Mouse (Mus musculus): ENCODE measurements around the gene Inhba. TPM values are rescaled to one million over a fixed set of nuclear protein-coding genes. Genes with fewer than 3 reads are reported as not detected.
A peak's percentile ranks its signal among the peaks of the same experiment; 100 is the strongest.

Gene Inhba
- polyA plus RNA-seq (2014; fragmentation: Nextera tagmentation; extraction: Ambion mirVana), result 1.1 and 2.0 TPM in 2 replicates

DNA sequence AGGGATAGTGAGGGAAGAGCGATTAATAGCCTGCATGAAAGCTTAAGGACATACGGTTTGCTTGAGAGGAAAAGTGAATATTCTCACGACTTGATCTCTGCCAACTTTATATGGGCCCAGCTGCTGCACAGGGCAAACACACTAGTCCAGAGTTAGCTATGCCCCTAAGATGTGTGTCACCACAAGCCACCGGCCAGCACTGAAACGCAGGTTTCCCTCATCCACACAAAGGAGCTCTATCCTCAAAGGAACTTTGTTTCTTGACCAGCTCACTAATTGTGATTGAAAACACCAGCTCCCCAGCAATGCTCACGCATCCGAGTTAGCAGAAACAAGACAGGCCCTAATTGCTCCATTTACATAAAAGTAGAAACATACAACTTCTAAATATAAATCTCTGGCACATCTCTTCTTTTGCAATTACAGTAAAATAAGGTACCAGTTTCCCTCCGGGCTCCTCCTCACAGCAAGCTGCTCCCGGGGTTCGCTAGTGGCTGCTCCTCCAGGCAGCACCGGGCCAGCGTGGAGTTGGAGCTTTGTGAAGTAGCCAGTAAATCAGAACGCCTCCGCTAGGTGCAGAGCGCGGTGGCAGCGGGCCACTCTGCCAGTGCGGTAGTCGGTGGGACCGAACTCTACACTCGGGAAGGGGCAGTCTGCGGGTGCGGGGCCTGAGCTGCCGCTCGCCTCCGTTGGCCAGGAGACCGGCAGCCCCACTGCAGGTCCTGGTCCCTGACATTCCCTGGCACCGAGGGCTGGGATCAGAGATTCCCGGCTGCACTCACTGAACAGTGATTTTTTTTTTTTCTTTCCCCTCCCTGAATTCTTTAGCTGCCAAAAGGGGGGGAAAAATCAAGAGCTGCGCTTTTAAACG lies at the start of gene Inhba:
TSS of gene Inhba (plus strand) at position 480 of the 871 bp plus-strand sequence.
- peak within 1 kb of the TSS; percentile 43 for H3K4me3 ChIP-seq (ENCODE audit: low read depth, low read length)
- peak; percentile 63 for DNase-seq (ENCODE audit: low spot score)
- peaks cover 7% of the 10 kb centered on the region; the same call in 1 of the 2 replicates for H3K4me1 ChIP-seq (ENCODE audit: control insufficient read depth, insufficient read depth, low read length)
- peak within 1 kb of the TSS; percentile 60 for H3K9ac ChIP-seq (ENCODE audit: low read length)
- H3K9me3 ChIP-seq (replicated peaks; ENCODE audit: control insufficient read depth, low read length), result no peaks in the 10 kb centered on the region
- peaks cover 15% of the 10 kb centered on the region for H3K27me3 ChIP-seq (replicated peaks; ENCODE audit: control insufficient read depth, insufficient read depth, low read length)
- 2% methylated on average over 31 of the region's 31 CpGs for WGBS
- H3K4me2 ChIP-seq (ENCODE audit: low read length), result peak within 1 kb of the TSS; percentile 90
- peak; percentile 79 for ATAC-seq
- H3K36me3 ChIP-seq (ENCODE audit: control insufficient read depth, insufficient read depth, low read length), result no peaks in the 10 kb centered on the region
- H3K27ac ChIP-seq (ENCODE audit: low read depth, low read length), result no peak within 1 kb of the TSS; the same call in 1 of the 2 replicates

DNA sequence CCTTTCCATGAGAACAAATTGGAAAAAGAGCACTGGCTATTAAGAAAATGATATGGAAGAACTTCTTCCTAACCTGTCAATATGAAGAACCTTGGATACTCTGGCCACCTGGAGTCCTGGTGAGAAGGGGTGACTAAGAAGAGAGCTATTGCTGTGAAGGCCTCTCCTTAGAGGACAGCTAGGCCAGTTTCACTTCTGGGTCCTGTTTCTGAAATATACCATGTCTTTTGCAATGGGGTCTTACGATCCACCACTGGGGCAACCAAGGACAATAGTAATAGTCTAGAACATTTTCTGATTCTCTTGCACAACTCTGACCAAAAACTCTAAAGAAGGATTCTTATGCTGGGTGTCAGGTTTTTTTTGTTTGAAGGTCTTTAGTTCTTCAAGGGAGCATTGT lies 35.1 kb upstream of the Inhba start:
- no peak for ATAC-seq
- no peaks in the 10 kb centered on the region for H3K36me3 ChIP-seq (ENCODE audit: control insufficient read depth, insufficient read depth, low read length)

DNA sequence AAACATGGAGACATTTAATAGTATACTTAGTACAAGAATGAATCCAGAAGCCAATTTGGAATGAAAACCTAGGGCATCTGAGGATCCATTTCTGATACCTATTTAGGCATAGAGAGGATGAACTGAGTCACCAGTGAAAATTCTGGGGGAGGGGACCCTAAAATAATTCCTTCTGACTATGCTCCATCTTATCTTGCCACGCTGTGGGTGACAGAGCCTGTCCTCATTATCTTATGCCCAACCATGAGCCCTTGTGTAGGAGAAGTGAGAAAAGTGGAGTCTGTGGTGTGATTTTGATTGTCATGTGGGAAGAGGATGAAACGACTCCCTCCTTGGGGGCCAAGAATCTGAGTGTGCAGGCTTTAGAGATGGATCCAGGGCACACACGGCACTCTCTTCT lies 32.1 kb upstream of the Inhba start:
- no peak overlapping the region for H3K4me3 ChIP-seq (ENCODE audit: low read depth, low read length)
- 65% methylated on average over 3 of the region's 3 CpGs for WGBS

More for the DNA sequence above, 35.1 kb upstream of the Inhba start:
- Histone ChIP-seq H3K4me1 (ENCODE audit: control insufficient read depth, insufficient read depth, low read length) (no peaks in the 10 kb centered on the region), H3K4me3 (ENCODE audit: low read depth, low read length) (no peak overlapping the region), H3K27me3 (replicated peaks; ENCODE audit: control insufficient read depth, insufficient read depth, low read length) (no peaks in the 10 kb centered on the region), H3K9ac (ENCODE audit: low read length) (no peak overlapping the region), H3K4me2 (ENCODE audit: low read length) (no peak overlapping the region), H3K9me3 (replicated peaks; ENCODE audit: control insufficient read depth, low read length) (no peaks in the 10 kb centered on the region), H3K27ac (ENCODE audit: low read depth, low read length) (no peak overlapping the region)
- DNase-seq (ENCODE audit: low spot score), result no peak
- WGBS, result 96% methylated on average over 1 of the region's 1 CpGs

DNA sequence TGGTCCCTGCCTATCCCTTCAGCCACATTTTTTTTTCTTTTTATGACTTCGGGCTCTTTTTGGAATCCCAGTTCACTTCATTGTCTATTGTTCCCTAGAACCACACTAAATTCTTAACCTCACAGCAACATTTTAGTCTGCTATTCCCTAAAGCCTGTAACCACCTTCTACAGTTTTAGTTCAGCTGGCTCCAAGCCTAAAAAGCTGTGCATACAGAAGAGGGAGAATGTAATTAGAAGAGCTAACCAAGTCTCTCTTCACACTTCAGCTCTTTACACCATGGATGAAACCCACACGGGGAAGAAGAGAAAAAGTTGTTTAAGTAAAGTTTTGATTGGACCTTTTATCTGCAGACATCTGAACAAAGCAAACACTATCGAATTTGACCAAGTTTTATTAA lies 29.6 kb upstream of the Inhba start:
- H3K4me2 ChIP-seq (ENCODE audit: low read length), result no peak overlapping the region
- H3K4me3 ChIP-seq (ENCODE audit: low read depth, low read length), result no peak overlapping the region
- no peaks in the 10 kb centered on the region for H3K9me3 ChIP-seq (replicated peaks; ENCODE audit: control insufficient read depth, low read length)
- 71% methylated on average over 3 of the region's 3 CpGs for WGBS
- no peak overlapping the region for H3K9ac ChIP-seq (ENCODE audit: low read length)
- ATAC-seq (no peak), DNase-seq (ENCODE audit: low spot score) (no peak)
- no peak overlapping the region for H3K27ac ChIP-seq (ENCODE audit: low read depth, low read length)
- H3K27me3 ChIP-seq (replicated peaks; ENCODE audit: control insufficient read depth, insufficient read depth, low read length), result no peaks in the 10 kb centered on the region
- H3K4me1 ChIP-seq (ENCODE audit: control insufficient read depth, insufficient read depth, low read length), result no peaks in the 10 kb centered on the region
- H3K36me3 ChIP-seq (ENCODE audit: control insufficient read depth, insufficient read depth, low read length), result no peaks in the 10 kb centered on the region

More for the DNA sequence above, 32.1 kb upstream of the Inhba start:
- H3K36me3 ChIP-seq (ENCODE audit: control insufficient read depth, insufficient read depth, low read length), result no peaks in the 10 kb centered on the region
- H3K27me3 ChIP-seq (replicated peaks; ENCODE audit: control insufficient read depth, insufficient read depth, low read length), result no peaks in the 10 kb centered on the region
- ATAC-seq, result no peak
- H3K4me2 ChIP-seq (ENCODE audit: low read length), result no peak overlapping the region
- no peak for DNase-seq (ENCODE audit: low spot score)
- no peak overlapping the region for H3K9ac ChIP-seq (ENCODE audit: low read length)
- H3K27ac ChIP-seq (ENCODE audit: low read depth, low read length), result no peak overlapping the region
- no peaks in the 10 kb centered on the region for H3K9me3 ChIP-seq (replicated peaks; ENCODE audit: control insufficient read depth, low read length)
- H3K4me1 ChIP-seq (ENCODE audit: control insufficient read depth, insufficient read depth, low read length), result no peaks in the 10 kb centered on the region

DNA sequence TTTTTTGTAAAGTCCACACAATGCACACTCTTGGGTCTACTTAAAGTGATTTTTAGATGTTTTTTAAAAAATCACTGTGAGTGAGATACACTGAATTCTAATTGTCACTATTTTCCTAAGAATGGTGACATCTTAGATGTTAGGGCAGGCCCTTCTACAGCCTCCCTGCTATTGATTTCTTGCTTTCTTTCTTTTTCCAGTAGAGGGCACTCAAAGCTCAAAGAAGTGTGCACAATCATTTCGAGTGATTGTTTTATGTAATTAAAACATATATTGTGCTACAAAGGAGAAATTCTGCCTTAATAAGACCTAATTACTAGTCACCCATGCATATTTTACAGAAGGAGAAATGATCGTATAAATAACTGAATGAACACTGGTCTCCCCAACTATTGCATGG lies 25.9 kb upstream of the Inhba start:
- Histone ChIP-seq H3K27ac (ENCODE audit: low read depth, low read length) (no peak overlapping the region), H3K4me2 (ENCODE audit: low read length) (no peak overlapping the region), H3K9me3 (replicated peaks; ENCODE audit: control insufficient read depth, low read length) (no peaks in the 10 kb centered on the region), H3K4me3 (ENCODE audit: low read depth, low read length) (no peak overlapping the region), H3K4me1 (ENCODE audit: control insufficient read depth, insufficient read depth, low read length) (no peaks in the 10 kb centered on the region), H3K27me3 (replicated peaks; ENCODE audit: control insufficient read depth, insufficient read depth, low read length) (no peaks in the 10 kb centered on the region), H3K36me3 (ENCODE audit: control insufficient read depth, insufficient read depth, low read length) (no peaks in the 10 kb centered on the region), H3K9ac (ENCODE audit: low read length) (no peak overlapping the region)
- WGBS, result 70% methylated on average over 2 of the region's 2 CpGs
- DNase-seq (ENCODE audit: low spot score) (peak; percentile 54), ATAC-seq (no peak)

DNA sequence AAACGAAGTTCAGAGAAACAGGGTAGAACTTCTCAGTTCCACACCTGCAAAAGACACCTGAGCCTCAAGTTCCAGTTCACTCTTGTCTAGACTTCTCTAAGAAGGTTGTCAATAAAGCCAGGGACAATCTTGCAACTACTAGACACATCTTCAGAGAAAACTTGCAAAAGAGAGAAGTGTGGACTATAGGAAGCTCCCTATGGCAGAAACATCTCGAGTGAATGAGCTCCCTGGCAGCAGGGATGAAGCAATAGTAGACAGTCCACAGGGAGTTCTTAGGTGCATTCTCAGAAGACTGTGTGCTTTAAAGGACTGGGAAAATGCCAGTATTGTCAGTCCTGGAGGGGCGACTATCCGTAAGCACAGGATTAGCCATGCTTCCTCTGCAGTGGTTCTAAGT lies 25.5 kb upstream of the Inhba start:
- no peak overlapping the region for H3K4me2 ChIP-seq (ENCODE audit: low read length)
- no peak overlapping the region for H3K9ac ChIP-seq (ENCODE audit: low read length)
- H3K27ac ChIP-seq (ENCODE audit: low read depth, low read length), result no peak overlapping the region
- no peaks in the 10 kb centered on the region for H3K4me1 ChIP-seq (ENCODE audit: control insufficient read depth, insufficient read depth, low read length)
- no peaks in the 10 kb centered on the region for H3K27me3 ChIP-seq (replicated peaks; ENCODE audit: control insufficient read depth, insufficient read depth, low read length)
- WGBS, result 89% methylated on average over 4 of the region's 4 CpGs
- H3K36me3 ChIP-seq (ENCODE audit: control insufficient read depth, insufficient read depth, low read length), result no peaks in the 10 kb centered on the region
- H3K4me3 ChIP-seq (ENCODE audit: low read depth, low read length), result no peak overlapping the region
- no peak for DNase-seq (ENCODE audit: low spot score)
- no peak for ATAC-seq
- no peaks in the 10 kb centered on the region for H3K9me3 ChIP-seq (replicated peaks; ENCODE audit: control insufficient read depth, low read length)

DNA sequence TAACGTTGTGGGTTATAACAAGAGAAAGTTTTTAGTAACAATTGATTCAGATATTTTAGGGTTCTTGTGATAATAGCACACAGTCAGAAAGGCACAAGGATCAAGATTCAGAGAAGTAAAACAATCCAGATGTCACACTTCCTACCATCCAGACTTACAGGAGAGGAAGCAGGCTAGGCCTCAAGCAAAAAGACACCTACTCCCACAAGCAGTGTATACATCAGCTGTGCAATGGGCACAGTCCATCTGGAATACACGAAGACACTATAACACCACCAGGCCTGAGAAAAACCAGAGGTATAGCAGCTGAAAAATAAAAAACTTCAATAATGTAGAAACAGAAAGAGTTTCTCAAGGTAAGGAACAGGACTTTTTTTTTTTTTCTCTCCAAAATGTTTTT lies 16.3 kb upstream of the Inhba start:
- Histone ChIP-seq H3K36me3 (ENCODE audit: control insufficient read depth, insufficient read depth, low read length) (no peaks in the 10 kb centered on the region), H3K4me2 (ENCODE audit: low read length) (no peak overlapping the region), H3K4me1 (ENCODE audit: control insufficient read depth, insufficient read depth, low read length) (no peaks in the 10 kb centered on the region), H3K9ac (ENCODE audit: low read length) (no peak overlapping the region), H3K4me3 (ENCODE audit: low read depth, low read length) (no peak overlapping the region), H3K27me3 (replicated peaks; ENCODE audit: control insufficient read depth, insufficient read depth, low read length) (no peaks in the 10 kb centered on the region), H3K9me3 (replicated peaks; ENCODE audit: control insufficient read depth, low read length) (no peaks in the 10 kb centered on the region), H3K27ac (ENCODE audit: low read depth, low read length) (no peak overlapping the region)
- DNase-seq (ENCODE audit: low spot score) (no peak), ATAC-seq (no peak)
- WGBS, result 80% methylated on average over 2 of the region's 2 CpGs

DNA sequence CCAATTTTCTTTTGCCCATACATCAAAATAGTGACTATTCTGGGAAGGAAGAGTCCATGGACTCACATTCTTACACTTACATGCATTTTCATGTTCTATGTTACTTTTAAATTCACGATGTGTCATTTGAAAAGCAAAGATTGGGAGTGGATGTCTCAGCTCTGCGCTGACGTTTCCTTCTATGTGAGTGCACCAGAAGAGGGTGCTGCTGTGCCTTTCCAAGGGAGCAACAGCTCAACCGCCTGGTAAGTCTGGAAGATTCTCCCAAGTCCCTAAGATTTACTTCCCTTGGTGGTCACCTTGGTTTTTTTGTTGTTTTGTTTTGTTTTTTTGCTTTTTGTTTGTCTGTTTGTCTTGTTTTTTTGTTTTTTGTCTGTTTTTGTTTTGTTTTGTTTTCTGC lies 6.1 kb upstream of the Inhba start:
- DNase-seq (ENCODE audit: low spot score), result peak; percentile 79
- no peak overlapping the region for H3K9ac ChIP-seq (ENCODE audit: low read length)
- H3K27me3 ChIP-seq (replicated peaks; ENCODE audit: control insufficient read depth, insufficient read depth, low read length), result no peaks in the 10 kb centered on the region
- no peaks in the 10 kb centered on the region for H3K4me1 ChIP-seq (ENCODE audit: control insufficient read depth, insufficient read depth, low read length)
- peak; percentile 80; the same call in 1 of the 2 replicates for ATAC-seq
- 13% methylated on average over 4 of the region's 4 CpGs for WGBS
- H3K27ac ChIP-seq (ENCODE audit: low read depth, low read length), result no peak overlapping the region
- H3K4me2 ChIP-seq (ENCODE audit: low read length), result no peak overlapping the region
- H3K4me3 ChIP-seq (ENCODE audit: low read depth, low read length), result no peak overlapping the region
- no peaks in the 10 kb centered on the region for H3K9me3 ChIP-seq (replicated peaks; ENCODE audit: control insufficient read depth, low read length)
- no peaks in the 10 kb centered on the region for H3K36me3 ChIP-seq (ENCODE audit: control insufficient read depth, insufficient read depth, low read length)

DNA sequence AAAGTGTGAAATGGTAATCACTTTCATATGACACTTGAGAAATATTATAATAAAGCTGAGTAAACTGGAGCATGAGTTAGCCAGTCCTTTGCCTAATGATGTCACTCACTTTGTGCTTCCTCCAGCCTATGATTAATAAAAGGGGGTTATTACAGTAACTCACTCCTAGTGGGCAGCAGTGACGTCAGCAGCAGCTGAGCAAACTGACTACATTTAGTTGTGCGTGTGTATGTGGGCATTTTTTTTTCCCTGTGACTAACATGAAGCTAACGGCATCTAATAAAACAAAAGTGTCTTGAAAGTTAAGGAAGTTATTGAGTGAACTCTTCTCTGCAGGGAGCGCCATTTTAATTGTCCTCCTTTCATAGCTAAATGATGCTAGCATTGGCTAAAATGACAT lies 3.9 kb upstream of the Inhba start:
- Histone ChIP-seq H3K36me3 (ENCODE audit: control insufficient read depth, insufficient read depth, low read length) (no peaks in the 10 kb centered on the region), H3K4me2 (ENCODE audit: low read length) (no peak overlapping the region), H3K9me3 (replicated peaks; ENCODE audit: control insufficient read depth, low read length) (no peaks in the 10 kb centered on the region), H3K27me3 (replicated peaks; ENCODE audit: control insufficient read depth, insufficient read depth, low read length) (peaks cover 4% of the 10 kb centered on the region), H3K4me3 (ENCODE audit: low read depth, low read length) (no peak overlapping the region), H3K9ac (ENCODE audit: low read length) (no peak overlapping the region), H3K4me1 (ENCODE audit: control insufficient read depth, insufficient read depth, low read length) (peaks cover 7% of the 10 kb centered on the region; the same call in 1 of the 2 replicates), H3K27ac (ENCODE audit: low read depth, low read length) (no peak overlapping the region)
- no peak for DNase-seq (ENCODE audit: low spot score)
- ATAC-seq, result no peak
- 61% methylated on average over 4 of the region's 4 CpGs for WGBS
